Mouse (Mus musculus): ENCODE measurements around the gene Olfr432. TPM values are rescaled to one million over a fixed set of nuclear protein-coding genes. Genes with fewer than 3 reads are reported as not detected.

Gene Olfr432
- polyA plus RNA-seq, 1 experiment from 2014 or later: not detected

GRCm38 (mm10) chr1:174051515-174051914 lies 2.5 kb downstream of the Olfr432 start:
- Histone ChIP-seq H3K9ac (ENCODE audit: low read length) (no peak overlapping the region), H3K27ac (replicated peaks) (no peak overlapping the region), H3K36me3 (ENCODE audit: control insufficient read depth, insufficient read depth, low read length) (no peaks in the 10 kb centered on the region), H3K4me2 (replicated peaks; ENCODE audit: low read depth) (no peak overlapping the region), H3K9me3 (ENCODE audit: control insufficient read depth, low read length) (no peaks in the 10 kb centered on the region), H3K4me1 (replicated peaks; ENCODE audit: control insufficient read depth, insufficient read depth) (no peaks in the 10 kb centered on the region), H3K27me3 (ENCODE audit: control insufficient read depth, insufficient read depth, low read length) (no peaks in the 10 kb centered on the region), H3K4me3 (ENCODE audit: low read depth, low read length) (no peak overlapping the region)
- ATAC-seq (ENCODE audit: low FRiP score, low TSS enrichment) (no peak), DNase-seq (ENCODE audit: low spot score) (no peak)
- TF ChIP-seq EP300 (optimal IDR thresholded peaks at IDR 0.05): no peak
- TF ChIP-seq CTCF (IDR thresholded peaks at IDR 0.05; ENCODE audit: low read depth): no peak
- WGBS: 77% methylated on average over 4 of the region's 4 CpGs

- DNase-seq (ENCODE audit: low spot score) (no peak), ATAC-seq (ENCODE audit: low FRiP score, low TSS enrichment) (no peak)
- Histone ChIP-seq H3K27ac (replicated peaks) (no peak overlapping the region), H3K27me3 (ENCODE audit: control insufficient read depth, insufficient read depth, low read length) (no peaks in the 10 kb centered on the region), H3K9ac (ENCODE audit: low read length) (no peak overlapping the region), H3K9me3 (ENCODE audit: control insufficient read depth, low read length) (no peaks in the 10 kb centered on the region), H3K4me2 (replicated peaks; ENCODE audit: low read depth) (no peak overlapping the region), H3K36me3 (ENCODE audit: control insufficient read depth, insufficient read depth, low read length) (no peaks in the 10 kb centered on the region), H3K4me3 (ENCODE audit: low read depth, low read length) (no peak overlapping the region), H3K4me1 (replicated peaks; ENCODE audit: control insufficient read depth, insufficient read depth) (no peaks in the 10 kb centered on the region)
- TF ChIP-seq CTCF (IDR thresholded peaks at IDR 0.05; ENCODE audit: low read depth) (no peak), EP300 (optimal IDR thresholded peaks at IDR 0.05) (no peak)
- WGBS: 83% methylated on average over 5 of the region's 5 CpGs
These were observed 3.0 kb downstream of the Olfr432 start for GRCm38 (mm10) chr1:174051931-174052536.

- WGBS: 64% methylated on average over 3 of the region's 3 CpGs
- no peaks in the 10 kb centered on the region for H3K9me3 ChIP-seq (ENCODE audit: control insufficient read depth, low read length)
- no peaks in the 10 kb centered on the region for H3K4me1 ChIP-seq (replicated peaks; ENCODE audit: control insufficient read depth, insufficient read depth)
- no peak overlapping the region for H3K9ac ChIP-seq (ENCODE audit: low read length)
- no peaks in the 10 kb centered on the region for H3K36me3 ChIP-seq (ENCODE audit: control insufficient read depth, insufficient read depth, low read length)
- H3K27ac ChIP-seq (replicated peaks): no peak overlapping the region
- no peaks in the 10 kb centered on the region for H3K27me3 ChIP-seq (ENCODE audit: control insufficient read depth, insufficient read depth, low read length)
- no peak for DNase-seq (ENCODE audit: low spot score)
- ATAC-seq (ENCODE audit: low FRiP score, low TSS enrichment): no peak
- no peak overlapping the region for H3K4me2 ChIP-seq (replicated peaks; ENCODE audit: low read depth)
- H3K4me3 ChIP-seq (ENCODE audit: low read depth, low read length): no peak overlapping the region
- TF ChIP-seq EP300 (optimal IDR thresholded peaks at IDR 0.05) (no peak), CTCF (IDR thresholded peaks at IDR 0.05; ENCODE audit: low read depth) (no peak)
These were observed 4.0 kb downstream of the Olfr432 start for GRCm38 (mm10) chr1:174052981-174053380.

GRCm38 (mm10) chr1:174055248-174055647 lies 6.2 kb downstream of the Olfr432 start:
- Histone ChIP-seq H3K4me2 (replicated peaks; ENCODE audit: low read depth) (no peak overlapping the region), H3K9me3 (ENCODE audit: control insufficient read depth, low read length) (no peaks in the 10 kb centered on the region), H3K4me1 (replicated peaks; ENCODE audit: control insufficient read depth, insufficient read depth) (no peaks in the 10 kb centered on the region), H3K27me3 (ENCODE audit: control insufficient read depth, insufficient read depth, low read length) (no peaks in the 10 kb centered on the region), H3K4me3 (ENCODE audit: low read depth, low read length) (no peak overlapping the region), H3K27ac (replicated peaks) (no peak overlapping the region), H3K36me3 (ENCODE audit: control insufficient read depth, insufficient read depth, low read length) (no peaks in the 10 kb centered on the region), H3K9ac (ENCODE audit: low read length) (no peak overlapping the region)
- no peak for DNase-seq (ENCODE audit: low spot score)
- WGBS: 67% methylated on average over 2 of the region's 2 CpGs
- TF ChIP-seq EP300 (optimal IDR thresholded peaks at IDR 0.05) (no peak), CTCF (IDR thresholded peaks at IDR 0.05; ENCODE audit: low read depth) (no peak)
- ATAC-seq (ENCODE audit: low FRiP score, low TSS enrichment): no peak

GRCm38 (mm10) chr1:174066305-174066704 lies 17.3 kb downstream of the Olfr432 start, which contains the start of gene Olfr430:
Olfr430 (plus strand) TSS chr1:174066605.
- ATAC-seq (ENCODE audit: low FRiP score, low TSS enrichment) (no peak), DNase-seq (ENCODE audit: low spot score) (no peak)
- 84% methylated on average over 3 of the region's 3 CpGs for WGBS
- Histone ChIP-seq H3K27me3 (ENCODE audit: control insufficient read depth, insufficient read depth, low read length) (no peaks in the 10 kb centered on the region), H3K4me1 (replicated peaks; ENCODE audit: control insufficient read depth, insufficient read depth) (no peaks in the 10 kb centered on the region), H3K36me3 (ENCODE audit: control insufficient read depth, insufficient read depth, low read length) (no peaks in the 10 kb centered on the region), H3K4me2 (replicated peaks; ENCODE audit: low read depth) (no peak within 1 kb of the TSS), H3K27ac (replicated peaks) (no peak within 1 kb of the TSS), H3K9ac (ENCODE audit: low read length) (no peak within 1 kb of the TSS), H3K9me3 (ENCODE audit: control insufficient read depth, low read length) (no peaks in the 10 kb centered on the region), H3K4me3 (ENCODE audit: low read depth, low read length) (no peak within 1 kb of the TSS)
- TF ChIP-seq CTCF (IDR thresholded peaks at IDR 0.05; ENCODE audit: low read depth) (no peak), EP300 (optimal IDR thresholded peaks at IDR 0.05) (no peak)

GRCm38 (mm10) chr1:174084031-174084430 lies 35.0 kb downstream of the Olfr432 start, which contains the start of gene Olfr429:
Olfr429 (plus strand) TSS chr1:174084331.
- Histone ChIP-seq H3K27ac (replicated peaks) (no peak within 1 kb of the TSS), H3K27me3 (ENCODE audit: control insufficient read depth, insufficient read depth, low read length) (no peaks in the 10 kb centered on the region), H3K4me1 (replicated peaks; ENCODE audit: control insufficient read depth, insufficient read depth) (no peaks in the 10 kb centered on the region), H3K9me3 (ENCODE audit: control insufficient read depth, low read length) (no peaks in the 10 kb centered on the region), H3K36me3 (ENCODE audit: control insufficient read depth, insufficient read depth, low read length) (no peaks in the 10 kb centered on the region), H3K4me3 (ENCODE audit: low read depth, low read length) (no peak within 1 kb of the TSS), H3K9ac (ENCODE audit: low read length) (no peak within 1 kb of the TSS), H3K4me2 (replicated peaks; ENCODE audit: low read depth) (no peak within 1 kb of the TSS)
- DNase-seq (ENCODE audit: low spot score) (no peak), ATAC-seq (ENCODE audit: low FRiP score, low TSS enrichment) (no peak)
- WGBS: 90% methylated on average over 2 of the region's 2 CpGs
- TF ChIP-seq EP300 (optimal IDR thresholded peaks at IDR 0.05) (no peak), CTCF (IDR thresholded peaks at IDR 0.05; ENCODE audit: low read depth) (no peak)

All from stomach, postnatal 0 days (tissue).